Mouse (Mus musculus) C2C12 (cell line): Measurements from ENCODE around the gene Rars.
"Not testable (repeated sequence)": the region's sequence is repeated elsewhere in the genome, so short reads cannot be mapped to it uniquely, and the experiment has no call there.

Experiments used
- CTCF ChIP-seq: IDR thresholded peaks from one replicate; pipeline ENCODE4 v1.5.1; 2011; ENCODE audit not compliant: control insufficient read depth, insufficient read depth, insufficient read length
- MAX ChIP-seq: IDR thresholded peaks from one replicate; pipeline ENCODE4 v1.6.1; 2011; ENCODE audit warnings: mild to moderate bottlenecking, control low read depth
- MYOD1 ChIP-seq: IDR thresholded peaks from one replicate; pipeline ENCODE4 v1.6.1; 2011; ENCODE audit warnings: low read depth; ENCODE audit not compliant: control insufficient read depth, insufficient read length
- MYOG ChIP-seq: IDR thresholded peaks from one replicate; pipeline ENCODE4 v1.6.1; 2011; ENCODE audit not compliant: control insufficient read depth, insufficient read length; ENCODE audit errors: extremely low read depth

DNA sequence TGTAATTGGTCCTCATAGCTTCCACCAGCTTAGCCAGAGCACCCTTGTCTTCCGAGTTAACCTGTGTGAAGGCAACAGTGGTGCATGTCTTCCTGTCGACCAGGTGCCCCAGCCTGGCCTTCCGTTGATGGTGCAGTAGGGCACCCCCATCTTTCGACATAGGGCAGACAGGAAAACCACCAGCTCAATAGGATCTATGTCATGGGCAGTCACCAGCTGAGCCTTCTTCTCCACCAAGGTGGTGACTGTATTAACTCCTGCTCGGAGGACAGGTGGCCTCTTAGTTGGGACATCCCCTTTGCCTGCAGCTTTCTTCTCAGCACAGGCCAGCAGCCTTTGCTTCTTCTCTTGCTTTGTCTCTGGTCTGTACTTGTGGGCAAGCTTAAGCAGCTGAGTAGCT, 41.5 kb downstream of the Rars start:
- TF ChIP-seq MAX, CTCF, MYOD1, MYOG: not testable (repeated sequence)
